21 mouse cellular contexts compared by ENCODE assay signal in the genomic region with DNA sequence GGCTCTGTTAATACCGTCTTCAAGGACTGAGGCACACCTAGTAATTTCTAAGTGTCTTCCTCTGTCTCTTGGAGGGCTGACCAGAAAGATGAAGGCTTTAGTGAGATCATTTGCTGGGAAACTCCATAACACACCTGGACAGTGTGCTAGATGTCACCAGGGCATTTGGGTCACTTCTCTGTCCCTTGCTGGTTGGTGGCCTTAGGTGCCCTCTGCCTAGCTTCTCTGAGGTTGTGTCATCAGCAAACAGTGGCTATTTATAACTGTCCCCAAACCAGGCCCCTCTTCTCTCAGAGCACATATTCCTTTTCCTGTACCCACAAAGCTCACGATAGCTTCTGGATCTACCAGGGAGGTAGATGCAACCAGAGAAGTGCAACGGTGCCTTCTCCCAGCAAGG.
DNase-seq lines count a peak whose midpoint lies in the region; ATAC-seq and TF ChIP-seq lines count a peak whose summit lies in the region.
"Had no signal": no experiment of that assay in that cellular context is flagged by ENCODE, and none has a peak within 500 bp of the region (broad histone marks: within the 10 kb centered on the region; RNA-seq: fewer than 3 reads in every experiment).

No protein-coding gene starts in this region.

- no peaks in the 10 kb centered on the region for H3K4me1 ChIP-seq in liver, embryonic 16.5 days (ENCODE audit: control insufficient read depth, low read depth, low read length)
- H3K4me1 ChIP-seq: embryonic facial prominence, embryonic 13.5 days; embryonic facial prominence, embryonic 15.5 days had no signal

- H3K4me3 ChIP-seq in gastrocnemius, adult 2 months = no peak overlapping the region
- no peak overlapping the region for H3K4me3 ChIP-seq in liver, embryonic 16.5 days (ENCODE audit: low read depth, low read length)
- H3K4me3 ChIP-seq: embryonic facial prominence, embryonic 13.5 days; embryonic facial prominence, embryonic 15.5 days; erythroblast, embryonic 14.5 days; forebrain, embryonic 10.5 days had no signal

- no peak overlapping the region for H3K9ac ChIP-seq in liver, embryonic 16.5 days (ENCODE audit: low read depth, low read length)
- H3K9ac ChIP-seq: embryonic facial prominence, embryonic 13.5 days; embryonic facial prominence, embryonic 15.5 days had no signal

- no peak for TF ChIP-seq CTCF in gastrocnemius, adult 2 months (IDR thresholded peaks at IDR 0.05)

- peak overlapping the region; percentile 52 for H3K27ac ChIP-seq in gastrocnemius, adult 2 months
- no peak overlapping the region for H3K27ac ChIP-seq in liver, embryonic 16.5 days (ENCODE audit: low read length)
- H3K27ac ChIP-seq: embryonic facial prominence, embryonic 13.5 days; embryonic facial prominence, embryonic 15.5 days; forebrain, embryonic 10.5 days had no signal

- 63% methylated on average over 3 of the region's 3 CpGs for WGBS in liver, embryonic 16.5 days (ENCODE audit: insufficient replicate concordance)

- H3K4me2 ChIP-seq in liver, embryonic 16.5 days (ENCODE audit: low read depth, low read length) = no peak overlapping the region
- H3K4me2 ChIP-seq: embryonic facial prominence, embryonic 13.5 days; embryonic facial prominence, embryonic 15.5 days had no signal

- H3K36me3 ChIP-seq in liver, embryonic 16.5 days (ENCODE audit: control insufficient read depth, insufficient read depth) = no peaks in the 10 kb centered on the region
- H3K36me3 ChIP-seq: embryonic facial prominence, embryonic 13.5 days; embryonic facial prominence, embryonic 15.5 days; forebrain, embryonic 10.5 days had no signal

- H3K9me3 ChIP-seq in liver, embryonic 16.5 days (replicated peaks; ENCODE audit: control insufficient read depth, low read length) = no peaks in the 10 kb centered on the region
- H3K9me3 ChIP-seq: embryonic facial prominence, embryonic 13.5 days; embryonic facial prominence, embryonic 15.5 days; forebrain, embryonic 10.5 days had no signal

- no peak for DNase-seq in gastrocnemius, adult 2 months
- no peak for DNase-seq in gastrocnemius, adult 18-20 months (ENCODE audit: low spot score)
- no peak for DNase-seq in liver
- peak; percentile 16 for DNase-seq in skeletal muscle tissue, adult 2 months (ENCODE audit: low read depth, low spot score)
- no peak for DNase-seq in spleen, postnatal 36 days (ENCODE audit: low spot score in 2 of 2)
- DNase-seq: adrenal gland, postnatal 10 days; adrenal gland, postnatal 25 days; cerebellum, adult 11 months; cerebellum, adult 18-20 months; cerebellum, adult 8-10 months; cerebellum, adult 9-11 months; cerebellum, postnatal 14 days; cerebellum, postnatal 36 days; embryo, embryonic 11 days had no signal

- ATAC-seq in liver, embryonic 16.5 days (ENCODE audit: low read depth) = peak; percentile 30; the same call in 1 of the 2 replicates
- ATAC-seq: forebrain, embryonic 14.5 days; forebrain, embryonic 16.5 days had no signal

- intact Hi-C loops in gastrocnemius, adult 2 months (cut with DNase I) = no loop called here

- H3K27me3 ChIP-seq in liver, embryonic 16.5 days (ENCODE audit: control insufficient read depth, insufficient read depth, low read depth, low read length) = no peaks in the 10 kb centered on the region
- H3K27me3 ChIP-seq: embryonic facial prominence, embryonic 13.5 days; embryonic facial prominence, embryonic 15.5 days had no signal
